Mouse (Mus musculus) CH12.LX (cell line): ENCODE data around the gene Alg2.

Source experiments
- CTCF ChIP-seq, 2 experiments: IDR thresholded peaks in 1 of 2; conservative IDR thresholded peaks in 1 of 2; 2 replicates each; pipeline ENCODE4 v1.5.1; 2011 to 2012; ENCODE audit warnings: low read depth in 2 of 2, low read length in 2 of 2, improper control_type of control experiment in 1 of 2, inconsistent platforms in 1 of 2, mild to moderate bottlenecking in 1 of 2, moderate library complexity in 1 of 2
- JUND ChIP-seq: conservative IDR thresholded peaks from 2 replicates; pipeline ENCODE4 v1.6.1; 2011; ENCODE audit warnings: low read depth, low read length, improper control_type of control experiment
- MAFK ChIP-seq: IDR thresholded peaks from 2 replicates; pipeline ENCODE4 v1.6.1; 2011; ENCODE audit warnings: low read length, improper control_type of control experiment; ENCODE audit not compliant: insufficient replicate concordance
- MEF2A ChIP-seq: IDR thresholded peaks from 2 replicates; pipeline ENCODE4 v1.6.1; 2014; ENCODE audit warnings: low read depth, mild to moderate bottlenecking, inconsistent platforms, low read length, improper control_type of control experiment, borderline replicate concordance
- POLR2A ChIP-seq: IDR thresholded peaks from 2 replicates; pipeline ENCODE4 v1.6.1; 2011; ENCODE audit warnings: low read depth, mild to moderate bottlenecking, improper control_type of control experiment, low read length
- SIN3A ChIP-seq: IDR thresholded peaks from 2 replicates; pipeline ENCODE4 v1.6.1; 2012; ENCODE audit warnings: low read length, improper control_type of control experiment, inconsistent platforms
- SMC3 ChIP-seq: IDR thresholded peaks from 2 replicates; pipeline ENCODE4 v1.6.1; 2011; ENCODE audit warnings: low read depth, low read length, improper control_type of control experiment
- USF1 ChIP-seq: IDR thresholded peaks from 2 replicates; pipeline ENCODE4 v1.6.1; 2014; ENCODE audit warnings: low read depth, mild to moderate bottlenecking, inconsistent platforms, low read length, improper control_type of control experiment

DNA sequence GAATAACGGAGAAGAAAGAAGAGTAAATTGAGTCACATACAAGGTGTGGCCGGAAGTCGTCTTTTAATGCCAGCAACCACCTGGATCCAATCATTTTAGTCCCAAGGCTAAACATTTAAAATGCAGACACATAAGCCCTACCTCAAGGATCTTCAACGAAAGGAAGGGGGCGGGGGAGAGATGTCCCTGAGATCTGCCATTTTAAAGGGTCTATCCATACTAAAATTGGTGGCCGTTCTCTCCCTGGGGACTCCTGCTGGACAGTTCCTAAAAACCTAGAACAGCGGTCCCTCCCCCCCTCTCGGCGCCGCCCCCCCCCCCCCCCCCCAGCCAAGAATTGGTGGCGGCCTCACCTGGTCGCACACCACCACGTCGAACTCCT lies 556 bp downstream of the Alg2 start:
- TF ChIP-seq POLR2A (no peak), CTCF (conservative IDR thresholded peaks at IDR 0.05 in 1 of 2, IDR thresholded peaks at IDR 0.05 in 1 of 2; ENCODE audit: low read depth in 2 of 2, low read length in 2 of 2) (peak in 1 of 2 experiments; percentile 8; a peak in 1 of 4 replicates), MAFK (no peak), SIN3A (no peak; the same call in 1 of the 2 replicates), MEF2A (no peak), USF1 (no peak), JUND (no peak), SMC3 (no peak)
